Mouse (Mus musculus) stomach, postnatal 0 days (tissue): ENCODE results near the gene Mapkapk3.

Source experiments
- CTCF ChIP-seq: IDR thresholded peaks from 2 replicates; pipeline ENCODE4 v1.5.1; 2016; ENCODE audit warnings: antibody characterized with exemption, low read depth, mild to moderate bottlenecking, moderate library complexity
- EP300 ChIP-seq: optimal IDR thresholded peaks from 2 replicates; pipeline ENCODE3; 2016; ENCODE audit warnings: antibody characterized with exemption

DNA sequence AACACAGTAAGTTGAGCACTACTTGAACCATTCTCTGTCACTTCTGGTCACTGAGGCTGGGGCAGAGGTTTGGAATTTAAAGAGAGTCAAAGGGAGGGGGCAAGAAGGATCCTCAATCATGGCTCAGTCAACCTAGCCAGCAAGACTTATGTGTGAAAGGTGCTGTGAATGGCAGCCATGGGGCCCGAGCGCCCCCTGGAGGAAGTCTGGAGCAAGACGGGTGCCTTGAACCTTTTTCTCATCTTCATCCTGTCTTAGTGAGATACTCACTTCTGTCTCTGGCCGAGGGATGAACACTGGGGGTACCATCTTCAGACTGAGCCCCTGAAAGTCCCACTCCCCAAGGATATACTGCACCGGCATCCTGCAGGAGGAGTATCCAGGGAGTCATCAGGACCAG, 46.2 kb upstream of the Mapkapk3 start:
- TF ChIP-seq CTCF (peak; percentile 97), EP300 (no peak)
